Mouse (Mus musculus) liver, embryonic 15.5 days (tissue): ENCODE results near the gene 5730480H06Rik. TPM values are rescaled to one million over a fixed set of nuclear protein-coding genes. Genes with fewer than 3 reads are reported as not detected.

Source experiments
- ATAC-seq: fragments of 200-750 bp; cut with Nextera tagmentation; 2 replicates; pipeline ENCODE4 v1.8.0; 2017; ENCODE audit warnings: moderate number of reproducible peaks, mild to moderate bottlenecking, moderate library complexity; ENCODE audit not compliant: insufficient read depth
- H3K27ac ChIP-seq: fragments of 300-500 bp; sonication (generic); replicated peaks from 2 replicates; pipeline ENCODE4 v1.5.1; 2015; ENCODE audit warnings: mild to moderate bottlenecking, inconsistent platforms
- H3K27me3 ChIP-seq: fragments of 300-500 bp; sonication (generic); 2 replicates; pipeline ENCODE4 v1.6.1; 2015; ENCODE audit warnings: mild to moderate bottlenecking, inconsistent platforms
- H3K36me3 ChIP-seq: fragments of 300-500 bp; sonication (generic); replicated peaks from 2 replicates; pipeline ENCODE4 v1.6.1; 2015; ENCODE audit warnings: moderate library complexity, mild to moderate bottlenecking, inconsistent platforms
- H3K4me1 ChIP-seq: fragments of 300-500 bp; sonication (generic); replicated peaks from 2 replicates; pipeline ENCODE4 v1.6.1; 2015; ENCODE audit warnings: inconsistent platforms
- H3K4me2 ChIP-seq: fragments of 300-500 bp; sonication (generic); 2 replicates; pipeline ENCODE4 v1.6.1; 2015; ENCODE audit warnings: moderate library complexity, mild to moderate bottlenecking, inconsistent platforms
- H3K4me3 ChIP-seq: fragments of 300-500 bp; sonication (generic); replicated peaks from 2 replicates; pipeline ENCODE4 v1.5.1; 2015; ENCODE audit warnings: mild to moderate bottlenecking, inconsistent platforms
- H3K9ac ChIP-seq: fragments of 300-500 bp; sonication (generic); 2 replicates; pipeline ENCODE4 v1.6.1; 2015; ENCODE audit warnings: moderate library complexity, mild to moderate bottlenecking, inconsistent platforms
- H3K9me3 ChIP-seq: fragments of 300-500 bp; sonication (generic); replicated peaks from 2 replicates; pipeline ENCODE4 v1.6.1; 2016; ENCODE audit warnings: inconsistent platforms
- WGBS: fragments of 180-500 bp; shearing (Covaris S2); methylation state at CpG from one replicate; pipeline ENCODE4 v1.1.7; 2015; ENCODE audit warnings: mixed read lengths; ENCODE audit not compliant: insufficient replicate concordance; 5-methylcytosine and 5-hydroxymethylcytosine counted together
- polyA plus RNA-seq: library from polyadenylated mRNA; unstranded; fragments of >200 nt; fragmentation: Nextera tagmentation; extraction: Ambion mirVana; gene quantifications from 2 replicates; pipeline ENCODE4 v1.2.1, GENCODE M21; 2015

The 5730480H06Rik gene
- 4.8 and 6.2 TPM in 2 replicates for polyA plus RNA-seq

GRCm38 (mm10) chr5:48327652-48328051 lies at the start of gene 5730480H06Rik:
TSS of gene 5730480H06Rik (plus strand) at chr5:48327952.
- Histone ChIP-seq H3K36me3 (no peaks in the 10 kb centered on the region), H3K27me3 (no peaks in the 10 kb centered on the region), H3K9ac (no peak within 1 kb of the TSS), H3K4me3 (no peak within 1 kb of the TSS), H3K4me2 (no peak within 1 kb of the TSS), H3K9me3 (no peaks in the 10 kb centered on the region), H3K4me1 (no peaks in the 10 kb centered on the region), H3K27ac (no peak within 1 kb of the TSS)
- no peak for ATAC-seq
- 70% methylated on average over 8 of the region's 8 CpGs for WGBS

- ATAC-seq, result no peak
- Histone ChIP-seq H3K27me3 (no peaks in the 10 kb centered on the region), H3K4me2 (no peak overlapping the region), H3K4me3 (no peak overlapping the region), H3K9me3 (no peaks in the 10 kb centered on the region), H3K9ac (no peak overlapping the region), H3K27ac (no peak overlapping the region), H3K4me1 (no peaks in the 10 kb centered on the region), H3K36me3 (no peaks in the 10 kb centered on the region)
- WGBS, result 68% methylated on average over 3 of the region's 3 CpGs
These were observed 26.6 kb upstream of the 5730480H06Rik start for GRCm38 (mm10) chr5:48301186-48301585.

- no peak overlapping the region for H3K27ac ChIP-seq
- no peak for ATAC-seq
- H3K9ac ChIP-seq, result no peak overlapping the region
- H3K4me2 ChIP-seq, result no peak overlapping the region
- H3K4me3 ChIP-seq, result no peak overlapping the region
- H3K9me3 ChIP-seq, result no peaks in the 10 kb centered on the region
- no peaks in the 10 kb centered on the region for H3K36me3 ChIP-seq
- H3K27me3 ChIP-seq, result no peaks in the 10 kb centered on the region
- no peaks in the 10 kb centered on the region for H3K4me1 ChIP-seq
- 16% methylated on average over 6 of the region's 6 CpGs for WGBS
These were observed 12.6 kb upstream of the 5730480H06Rik start for GRCm38 (mm10) chr5:48315057-48315602.

- H3K4me1 ChIP-seq, result no peaks in the 10 kb centered on the region
- no peak overlapping the region for H3K4me2 ChIP-seq
- no peaks in the 10 kb centered on the region for H3K9me3 ChIP-seq
- H3K4me3 ChIP-seq, result no peak overlapping the region
- ATAC-seq, result no peak
- no peak overlapping the region for H3K9ac ChIP-seq
- WGBS, result 50% methylated on average over 4 of the region's 4 CpGs
- no peaks in the 10 kb centered on the region for H3K36me3 ChIP-seq
- no peaks in the 10 kb centered on the region for H3K27me3 ChIP-seq
- H3K27ac ChIP-seq, result no peak overlapping the region
These were observed 7.2 kb upstream of the 5730480H06Rik start for GRCm38 (mm10) chr5:48320597-48320996.

- no peaks in the 10 kb centered on the region for H3K27me3 ChIP-seq
- H3K36me3 ChIP-seq, result no peaks in the 10 kb centered on the region
- no peak overlapping the region for H3K4me3 ChIP-seq
- H3K9me3 ChIP-seq, result no peaks in the 10 kb centered on the region
- no peak for ATAC-seq
- no peak overlapping the region for H3K27ac ChIP-seq
- H3K4me2 ChIP-seq, result no peak overlapping the region
- H3K9ac ChIP-seq, result no peak overlapping the region
- H3K4me1 ChIP-seq, result no peaks in the 10 kb centered on the region
These were observed 1.5 kb upstream of the 5730480H06Rik start for GRCm38 (mm10) chr5:48326221-48326620.

- no peak for ATAC-seq
- no peaks in the 10 kb centered on the region for H3K4me1 ChIP-seq
- whole genome bisulfite sequencing, result 57% methylated on average over 2 of the region's 2 CpGs
These were observed 2.0 kb downstream of the 5730480H06Rik start for GRCm38 (mm10) chr5:48329751-48330150.

GRCm38 (mm10) chr5:48330817-48331216 lies 3.1 kb downstream of the 5730480H06Rik start:
- 35% methylated on average over 2 of the region's 2 CpGs for WGBS
- Histone ChIP-seq H3K4me3 (no peak overlapping the region), H3K27ac (no peak overlapping the region), H3K4me2 (no peak overlapping the region), H3K9me3 (no peaks in the 10 kb centered on the region), H3K27me3 (no peaks in the 10 kb centered on the region), H3K9ac (no peak overlapping the region), H3K4me1 (no peaks in the 10 kb centered on the region), H3K36me3 (no peaks in the 10 kb centered on the region)
- no peak for ATAC-seq

More at GRCm38 (mm10) chr5:48329751-48330150, 2.0 kb downstream of the 5730480H06Rik start:
- no peak overlapping the region for H3K4me2 ChIP-seq
- H3K27ac ChIP-seq, result no peak overlapping the region
- H3K36me3 ChIP-seq, result no peaks in the 10 kb centered on the region
- no peaks in the 10 kb centered on the region for H3K27me3 ChIP-seq
- H3K9ac ChIP-seq, result no peak overlapping the region
- H3K9me3 ChIP-seq, result no peaks in the 10 kb centered on the region
- H3K4me3 ChIP-seq, result no peak overlapping the region

- no peaks in the 10 kb centered on the region for H3K27me3 ChIP-seq
- no peaks in the 10 kb centered on the region for H3K36me3 ChIP-seq
- H3K9me3 ChIP-seq, result no peaks in the 10 kb centered on the region
- no peaks in the 10 kb centered on the region for H3K4me1 ChIP-seq
- peak; percentile 25; the same call in 1 of the 2 replicates for ATAC-seq
- no peak overlapping the region for H3K27ac ChIP-seq
- WGBS, result 3% methylated on average over 5 of the region's 5 CpGs
- H3K4me2 ChIP-seq, result no peak overlapping the region
- no peak overlapping the region for H3K9ac ChIP-seq
- no peak overlapping the region for H3K4me3 ChIP-seq
These were observed 3.7 kb downstream of the 5730480H06Rik start for GRCm38 (mm10) chr5:48331441-48331840.

- no peak for ATAC-seq
These were observed 5.7 kb downstream of the 5730480H06Rik start for GRCm38 (mm10) chr5:48333407-48333806.

GRCm38 (mm10) chr5:48333884-48334513 lies 6.2 kb downstream of the 5730480H06Rik start:
- H3K36me3 ChIP-seq, result no peaks in the 10 kb centered on the region
- H3K9me3 ChIP-seq, result no peaks in the 10 kb centered on the region
- no peak overlapping the region for H3K4me2 ChIP-seq
- H3K27me3 ChIP-seq, result no peaks in the 10 kb centered on the region
- no peak overlapping the region for H3K4me3 ChIP-seq
- no peaks in the 10 kb centered on the region for H3K4me1 ChIP-seq
- no peak overlapping the region for H3K27ac ChIP-seq
- no peak for ATAC-seq
- 54% methylated on average over 9 of the region's 9 CpGs for WGBS
- no peak overlapping the region for H3K9ac ChIP-seq

More at GRCm38 (mm10) chr5:48333407-48333806, 5.7 kb downstream of the 5730480H06Rik start:
- no peak overlapping the region for H3K9ac ChIP-seq
- no peak overlapping the region for H3K27ac ChIP-seq
- no peaks in the 10 kb centered on the region for H3K4me1 ChIP-seq
- no peak overlapping the region for H3K4me2 ChIP-seq
- no peaks in the 10 kb centered on the region for H3K9me3 ChIP-seq
- WGBS, result 53% methylated on average over 3 of the region's 3 CpGs
- H3K27me3 ChIP-seq, result no peaks in the 10 kb centered on the region
- H3K4me3 ChIP-seq, result no peak overlapping the region
- H3K36me3 ChIP-seq, result no peaks in the 10 kb centered on the region

GRCm38 (mm10) chr5:48340808-48341433 lies 13.2 kb downstream of the 5730480H06Rik start:
- WGBS, result 52% methylated on average over 7 of the region's 7 CpGs
- Histone ChIP-seq H3K4me1 (no peaks in the 10 kb centered on the region), H3K4me3 (no peak overlapping the region), H3K4me2 (no peak overlapping the region), H3K27ac (no peak overlapping the region), H3K36me3 (no peaks in the 10 kb centered on the region), H3K9me3 (no peaks in the 10 kb centered on the region), H3K27me3 (no peaks in the 10 kb centered on the region), H3K9ac (no peak overlapping the region)
- no peak for ATAC-seq
